Mouse (Mus musculus) left cerebral cortex, postnatal 4 days (tissue): ENCODE data around the gene Mdm2. TPM values are rescaled to one million over a fixed set of nuclear protein-coding genes. Genes with fewer than 3 reads are reported as not detected.
A peak's percentile ranks its signal among the peaks of the same experiment; 100 is the strongest.
"Not testable (repeated sequence)": the region's sequence is repeated elsewhere in the genome, so short reads cannot be mapped to it uniquely, and the experiment has no call there.

ENCODE experiments used
- DNase-seq: peaks from one replicate; pipeline ENCODE4 v3.0.0-alpha.2; 2022
- intact Hi-C: fragments of 180-260 bp; cut with DNase I; formaldehyde crosslinking; loops from one replicate; pipeline ENCODE4 v1.15.1; 2025
- total RNA-seq, 2 experiments: library from RNA; stranded (reverse); gene quantifications; 2 replicates each; pipeline ENCODE4 v1.2.3; 2021

Gene Mdm2
- total RNA-seq, 2 experiments from 2014 or later: 39.1 to 51.9 TPM

DNA sequence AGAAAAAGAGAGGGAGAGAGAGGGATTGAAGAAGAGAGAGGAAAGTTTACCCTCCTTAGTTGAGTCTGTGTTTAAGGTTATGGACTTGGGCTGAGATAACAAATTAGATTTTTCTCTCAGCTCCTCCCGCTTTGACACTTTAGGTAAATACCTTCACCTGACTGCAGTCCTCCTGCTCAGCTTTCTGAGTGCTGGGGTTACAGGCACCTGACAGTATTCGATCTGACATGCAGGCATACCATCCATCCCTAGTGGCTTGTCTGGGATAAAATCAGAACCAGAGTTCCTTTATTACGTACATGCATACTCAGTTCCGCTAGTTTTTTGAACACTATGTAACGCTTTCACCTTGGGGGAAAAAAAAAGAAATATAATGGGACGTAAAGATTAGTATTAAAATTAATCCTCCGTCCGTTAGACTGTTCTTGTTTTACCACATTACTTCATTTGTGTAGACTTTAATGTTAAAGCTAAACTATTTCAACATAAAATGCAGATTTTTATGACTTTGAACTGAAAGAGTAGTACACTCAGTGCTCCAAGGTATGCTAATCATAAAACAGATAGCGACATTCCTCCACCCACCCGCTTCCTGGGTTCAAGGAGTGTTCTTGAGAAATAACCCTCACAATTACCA lies 38.6 kb upstream of the Mdm2 start:
- DNase-seq: no peak
- intact Hi-C loops: no loop called here

DNA sequence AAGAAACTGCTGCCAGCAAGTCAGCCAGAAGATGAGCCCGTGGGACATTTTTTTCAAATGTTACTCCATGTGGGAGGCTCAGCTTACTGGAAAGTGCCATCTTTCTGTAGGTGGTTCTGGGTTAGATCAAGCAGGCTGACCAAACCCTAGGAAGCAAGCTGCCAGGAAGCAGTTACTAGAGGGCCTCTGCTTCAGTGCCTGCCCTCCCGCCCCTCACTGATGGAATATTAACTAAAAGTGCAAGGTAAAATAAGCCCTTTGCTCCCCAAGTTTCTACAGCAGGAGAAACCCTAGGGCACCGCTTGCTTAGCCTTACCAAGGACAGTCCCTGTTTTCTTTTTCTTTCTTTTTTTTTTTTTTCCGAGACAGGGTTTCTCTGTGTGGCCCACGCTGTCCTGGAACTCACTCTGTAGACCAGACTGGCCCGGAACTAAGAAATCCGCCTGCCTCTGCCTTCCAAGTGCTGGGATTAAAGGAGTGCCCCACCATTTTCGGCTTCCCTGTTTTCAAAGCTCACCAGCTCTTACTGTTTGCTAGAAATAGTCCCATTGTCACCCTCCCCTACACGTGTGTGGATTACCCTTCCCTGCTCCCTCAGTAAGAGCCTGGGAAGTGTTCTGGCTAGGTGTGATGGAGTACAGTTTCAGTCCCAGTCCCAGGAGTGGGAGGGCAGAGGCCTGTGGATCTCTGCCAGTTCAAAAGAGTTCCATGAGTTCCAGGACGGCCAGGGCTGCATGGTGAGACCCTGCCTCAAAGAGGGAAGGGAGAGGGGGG lies 37.9 kb upstream of the Mdm2 start:
- intact Hi-C loops: no loop called here
- no peak for DNase-seq

DNA sequence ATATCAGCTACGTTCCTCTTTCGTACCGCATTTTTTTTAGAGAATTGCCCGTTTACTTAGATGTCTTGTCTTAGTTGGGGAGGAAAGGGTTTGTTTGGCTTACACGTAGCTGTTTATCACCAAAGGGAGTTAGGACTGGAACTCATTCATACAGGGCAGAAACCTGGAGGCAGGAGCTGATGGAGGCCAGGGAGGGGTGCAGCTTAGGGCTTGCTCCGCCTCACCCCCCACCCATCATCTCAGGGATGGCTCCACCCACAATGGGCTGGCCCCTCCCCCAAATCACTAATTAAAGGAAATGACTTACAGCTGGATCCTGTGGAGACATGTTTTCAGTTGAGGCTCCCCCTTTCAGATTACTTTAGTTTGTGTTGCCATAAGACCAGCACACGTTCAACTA lies 37.2 kb upstream of the Mdm2 start:
- intact Hi-C loops: no loop called here
- DNase-seq: no peak

DNA sequence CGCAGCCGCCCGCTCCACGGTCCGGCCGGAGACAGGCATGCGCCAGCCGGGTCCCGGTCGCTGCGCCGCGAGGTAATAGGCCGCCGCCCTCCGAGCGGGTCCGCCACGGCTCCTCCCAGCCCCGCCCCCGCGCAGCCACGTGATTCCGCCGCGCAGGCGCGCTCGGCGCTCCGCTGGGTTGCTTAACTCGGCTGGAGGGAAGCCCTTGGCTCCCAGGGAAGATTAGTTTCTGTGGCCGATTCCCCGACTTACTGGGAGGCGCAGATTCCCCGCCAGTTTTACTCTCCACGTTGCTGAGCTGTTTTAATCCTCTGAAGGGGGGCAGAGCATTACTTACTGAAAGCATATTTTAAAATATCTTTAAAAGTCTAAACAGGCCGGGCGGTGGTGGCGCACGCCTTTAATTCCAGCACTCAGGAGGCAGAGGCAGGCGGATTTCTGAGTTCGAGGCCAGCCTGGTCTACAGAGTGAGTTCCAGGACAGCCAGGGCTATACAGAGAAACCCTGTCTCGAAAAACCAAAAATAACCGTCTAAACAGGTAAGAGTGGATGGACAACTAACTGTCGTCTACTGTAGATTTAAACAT lies 35.8 kb upstream of the Mdm2 start, which contains the start of gene Slc35e3:
TSS of gene Slc35e3 (minus strand) at position 69 of the 587 bp plus-strand sequence.
- peak; percentile 95 for DNase-seq
- intact Hi-C loops: no loop called here

DNA sequence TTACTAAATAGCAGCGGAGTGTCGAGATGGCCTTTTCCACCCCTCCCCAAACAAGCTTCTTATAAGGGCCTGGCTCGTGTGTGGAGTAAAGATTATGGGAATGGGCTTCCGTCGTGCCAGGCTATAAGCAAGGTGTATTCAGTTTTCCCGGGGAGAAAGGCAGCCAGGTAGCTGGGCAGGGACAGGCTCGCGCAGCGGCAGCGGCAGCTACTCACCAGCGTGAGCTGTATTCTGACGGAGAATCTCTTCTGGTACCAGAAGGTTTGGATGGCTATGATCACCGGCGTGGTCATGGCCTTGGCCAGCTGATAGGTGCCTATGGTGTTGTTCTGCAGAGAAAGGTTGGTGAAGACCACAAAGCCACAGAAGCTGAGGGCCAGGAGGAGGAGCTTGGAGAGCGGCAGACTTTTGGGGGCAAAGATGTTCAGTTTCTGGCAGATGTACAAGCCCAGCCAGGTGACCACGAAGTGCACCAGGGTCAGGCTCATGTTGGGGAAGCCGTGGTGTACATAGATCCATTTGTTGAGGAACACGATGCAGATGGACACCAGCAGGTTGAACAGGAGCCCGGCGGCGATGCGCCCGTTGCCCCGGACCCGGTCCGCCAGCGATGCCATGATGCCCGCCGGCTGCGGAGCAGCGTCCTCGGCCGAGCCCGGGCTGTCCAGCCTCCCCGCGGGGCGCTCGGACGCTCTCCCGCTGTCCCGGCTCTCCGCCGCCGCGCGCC lies 35.2 kb upstream of the Mdm2 start:
- DNase-seq, intact Hi-C loops: not testable (repeated sequence)

DNA sequence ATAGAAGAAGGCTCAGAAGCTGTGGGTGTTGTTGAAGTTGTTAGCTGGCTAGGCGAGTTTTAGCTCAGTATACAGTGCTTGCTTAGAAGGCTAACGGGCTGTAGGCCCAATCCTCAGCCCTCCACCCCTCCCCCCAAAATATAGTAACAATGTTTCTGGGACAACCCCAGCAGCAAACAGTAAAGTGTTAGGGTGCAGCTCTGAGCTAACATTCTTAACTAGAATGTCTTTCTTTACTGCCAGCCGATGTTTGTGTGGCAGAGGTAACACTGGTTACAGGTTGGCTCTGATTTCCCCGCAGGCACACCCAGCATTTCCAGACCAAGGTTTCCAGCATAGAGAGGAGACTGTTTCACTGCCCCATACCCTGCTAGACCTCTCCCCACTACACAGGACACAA lies 33.4 kb upstream of the Mdm2 start:
- no peak for DNase-seq
- intact Hi-C loops: no loop called here

DNA sequence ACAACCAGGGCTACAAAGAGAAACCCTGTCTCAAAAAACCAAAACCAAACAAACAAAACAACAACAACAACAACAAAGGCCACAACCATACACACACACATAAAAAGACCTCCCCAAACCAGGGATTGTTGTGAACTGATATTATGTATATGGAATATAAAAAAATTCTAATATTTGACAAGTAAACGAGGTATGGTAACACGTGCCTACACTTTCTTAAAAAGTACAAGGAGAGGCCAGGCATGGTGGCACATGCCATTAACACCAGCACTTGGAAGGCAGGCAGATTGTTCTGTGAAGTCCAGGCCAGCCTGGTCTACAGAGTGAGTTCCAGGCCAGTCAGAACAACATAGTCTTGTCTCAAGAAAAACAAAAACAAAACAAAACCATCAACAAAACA lies 32.6 kb upstream of the Mdm2 start:
- DNase-seq: no peak
- intact Hi-C loops: no loop called here

DNA sequence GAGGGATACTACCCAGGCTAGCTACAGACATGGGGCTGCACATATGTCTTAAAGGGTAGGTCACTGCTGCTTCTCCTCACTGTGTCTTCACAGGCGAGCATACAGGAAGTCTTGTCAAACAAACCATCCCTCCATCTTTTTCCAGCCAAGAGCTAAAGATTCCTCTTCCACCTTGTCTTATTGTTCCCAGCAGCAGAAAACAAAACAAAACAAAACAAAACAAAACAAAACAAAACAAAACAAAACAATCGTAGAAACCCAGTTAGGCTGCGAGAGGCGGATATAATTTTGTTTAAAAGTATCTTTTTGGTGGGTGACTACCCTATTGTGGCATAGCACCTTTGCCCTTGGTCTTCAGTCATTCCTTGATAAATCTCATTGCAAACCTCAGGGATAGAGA lies 32.1 kb upstream of the Mdm2 start:
- intact Hi-C loops: no loop called here
- no peak for DNase-seq

DNA sequence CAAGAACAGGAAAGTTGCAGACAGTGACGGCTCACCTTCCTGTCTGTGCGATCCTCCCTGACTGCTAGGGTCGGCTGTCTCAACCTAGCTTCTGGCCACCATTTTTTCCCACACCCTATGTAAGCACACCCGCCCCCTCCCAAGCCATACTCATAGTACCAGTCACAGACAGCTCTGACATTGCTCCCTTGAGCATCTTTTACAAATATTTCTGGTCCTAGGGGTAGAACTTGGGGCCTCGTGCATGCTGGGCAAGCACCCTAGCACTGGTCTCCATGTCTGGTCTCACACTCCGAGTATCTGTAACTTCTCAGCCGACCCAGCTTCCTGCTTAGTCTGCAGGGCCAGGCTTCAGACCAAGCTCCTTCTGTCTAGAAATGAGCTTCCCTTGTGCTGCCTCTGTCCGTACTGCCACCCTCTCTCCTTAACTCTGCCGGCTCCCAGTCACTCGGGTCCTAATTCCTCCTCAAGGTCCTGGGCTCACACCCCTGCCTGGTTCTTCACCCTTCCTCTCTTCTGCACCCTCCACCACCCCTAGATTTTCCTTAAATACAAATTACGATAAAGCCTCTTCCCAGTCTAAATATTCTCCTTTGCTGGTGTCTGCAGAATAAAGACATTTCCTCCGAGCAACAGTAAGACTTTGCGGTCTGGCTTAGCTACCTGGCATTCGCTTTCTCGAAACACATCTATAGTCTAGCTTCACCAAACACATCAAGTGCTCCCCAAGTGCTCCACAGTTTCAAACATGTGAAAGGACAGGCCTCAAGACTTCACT lies 31.3 kb upstream of the Mdm2 start:
- DNase-seq: no peak
- intact Hi-C loops: no loop called here

DNA sequence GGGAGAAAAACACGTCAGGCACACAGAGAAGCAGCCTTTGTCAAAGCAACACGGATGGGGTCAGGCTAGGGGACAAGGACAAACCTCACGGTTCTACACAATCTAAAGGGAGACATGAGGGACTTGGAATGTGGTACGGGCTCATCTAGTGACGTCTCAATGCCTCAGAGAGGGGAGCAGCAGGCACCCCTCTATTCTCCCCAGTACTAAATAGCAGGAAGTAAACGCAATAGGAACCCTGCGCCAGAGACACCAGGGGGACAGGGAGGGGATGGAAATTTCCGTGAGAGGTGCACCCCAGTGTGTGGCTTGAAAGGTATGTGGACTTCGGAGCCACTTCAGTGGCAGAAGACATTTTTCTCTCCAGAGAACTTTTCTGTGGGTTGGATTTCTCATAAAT lies 30.4 kb upstream of the Mdm2 start:
- DNase-seq: no peak
- intact Hi-C loops: no loop called here

DNA sequence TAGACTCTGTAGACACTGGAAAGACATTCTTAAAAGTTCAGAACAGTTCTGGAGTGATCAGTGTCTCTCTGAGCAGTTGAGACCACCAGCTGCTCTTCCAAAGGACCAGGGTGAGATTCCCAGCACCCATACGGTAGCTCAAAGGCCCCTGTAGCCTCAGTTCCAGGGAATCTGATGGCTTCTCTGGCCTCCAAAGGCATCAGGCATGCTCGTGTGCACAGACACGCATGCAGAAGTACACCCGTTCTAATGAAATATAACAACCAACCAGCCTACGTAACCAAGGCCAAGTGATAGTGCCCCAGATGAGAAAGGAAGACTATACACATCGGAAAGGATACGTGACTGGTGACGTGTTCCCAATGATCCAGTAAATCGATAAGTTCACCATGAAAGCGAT lies 29.6 kb upstream of the Mdm2 start:
- intact Hi-C loops: no loop called here
- no peak for DNase-seq

DNA sequence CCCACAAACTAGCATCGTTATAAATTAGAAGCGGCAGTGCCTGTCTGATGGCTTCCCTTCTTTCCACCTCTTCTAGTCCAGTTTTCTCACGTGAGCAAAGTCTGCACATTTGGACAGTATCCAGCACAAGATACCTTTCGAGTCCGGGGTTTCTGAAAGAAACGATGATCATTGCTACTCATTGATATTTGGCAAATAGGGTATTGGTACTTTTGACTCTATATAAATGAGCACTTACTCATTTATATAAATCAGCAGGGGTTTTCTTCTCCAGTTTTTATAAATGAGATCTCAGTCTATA lies 29.0 kb upstream of the Mdm2 start:
- no peak for DNase-seq
- intact Hi-C loops: no loop called here

DNA sequence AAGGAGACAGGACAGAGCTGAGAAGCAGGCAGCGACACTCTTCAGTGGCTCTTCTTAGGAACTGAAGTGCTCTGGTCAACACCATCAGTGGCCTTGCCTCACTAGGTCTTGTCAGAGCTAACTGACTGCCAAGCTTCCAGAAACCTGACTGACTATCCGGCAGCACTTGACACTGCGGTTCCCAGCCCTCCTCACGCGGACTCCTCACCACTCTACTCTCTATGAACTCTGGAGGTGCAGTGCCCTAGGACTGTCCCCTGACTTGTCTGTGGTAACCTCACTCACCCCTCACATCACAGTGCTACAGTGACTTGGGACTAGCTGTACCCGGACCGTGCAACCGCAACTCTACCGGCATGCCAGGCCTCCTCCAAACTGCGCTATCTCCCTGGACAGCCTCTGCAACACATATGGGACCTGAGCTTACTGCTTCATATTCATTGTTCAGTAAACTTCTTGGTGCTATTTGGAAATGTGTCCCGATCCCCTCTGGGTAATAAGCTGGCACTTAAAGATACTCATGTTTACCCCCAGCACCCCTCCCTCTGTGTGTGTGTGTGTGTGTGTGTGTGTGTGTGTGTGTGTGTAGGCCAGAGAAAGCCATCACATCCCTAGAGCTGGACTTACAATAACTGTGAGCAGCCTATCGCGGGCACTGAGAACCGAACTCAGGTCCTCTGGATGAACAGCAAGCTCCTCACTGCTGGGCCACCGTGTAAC lies 28.5 kb upstream of the Mdm2 start:
- intact Hi-C loops: no loop called here
- no peak for DNase-seq

DNA sequence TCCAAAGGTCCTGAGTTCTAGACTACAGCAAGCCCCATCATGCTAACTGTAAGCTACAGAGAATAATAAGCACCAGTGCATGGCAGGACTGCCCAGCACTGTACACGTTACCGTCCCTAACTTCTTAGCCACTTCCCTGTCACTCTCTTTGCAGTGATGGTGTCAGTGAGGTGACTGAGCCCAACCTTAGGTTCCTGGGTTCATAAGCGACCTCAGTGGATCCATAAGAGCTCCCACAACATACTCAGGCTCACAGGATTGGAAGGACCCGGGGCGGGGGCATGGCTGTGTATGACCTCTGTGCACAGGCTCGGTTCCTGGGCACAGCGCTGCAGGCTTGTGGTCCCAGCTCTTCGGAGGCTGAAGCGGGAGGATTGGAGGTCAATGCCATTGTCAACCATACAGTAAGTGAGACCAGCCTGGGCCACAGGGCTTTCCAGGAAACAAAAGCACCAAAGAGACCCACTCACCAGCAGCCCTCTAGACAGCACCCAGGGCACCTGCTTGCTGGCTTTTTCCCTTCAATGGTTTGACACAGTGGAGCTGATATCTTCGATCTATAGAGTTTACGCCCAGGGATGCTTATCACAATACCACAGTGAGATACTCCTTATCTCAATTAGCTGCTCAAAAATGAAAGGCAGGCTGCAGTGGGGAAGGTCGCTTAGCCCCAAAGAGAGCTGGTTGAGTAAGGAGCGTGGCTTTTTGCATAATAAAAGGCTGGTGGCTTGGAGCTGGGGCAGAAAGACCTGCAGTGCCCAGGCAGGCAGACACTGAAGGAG lies 27.8 kb upstream of the Mdm2 start:
- intact Hi-C loops: no loop called here
- no peak for DNase-seq

DNA sequence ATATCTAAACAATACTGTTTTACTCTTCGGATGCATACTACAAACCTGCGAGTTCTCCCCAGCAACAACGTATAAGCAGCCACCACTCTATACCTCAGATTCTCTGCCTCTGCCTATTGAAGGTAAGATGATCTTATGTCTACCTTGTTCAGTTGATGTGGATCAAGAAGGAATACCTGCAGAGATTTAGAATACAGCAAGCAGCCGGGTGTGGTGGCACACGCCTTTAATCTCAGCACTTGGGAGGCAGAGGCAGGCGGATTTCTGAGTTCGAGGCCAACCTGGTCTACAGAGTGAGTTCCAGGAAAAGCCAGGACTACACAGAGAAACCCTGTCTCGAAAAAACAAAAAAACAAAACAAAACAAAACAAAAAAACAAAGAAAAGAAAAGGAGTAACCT lies 26.9 kb upstream of the Mdm2 start:
- DNase-seq, intact Hi-C loops: not testable (repeated sequence)

DNA sequence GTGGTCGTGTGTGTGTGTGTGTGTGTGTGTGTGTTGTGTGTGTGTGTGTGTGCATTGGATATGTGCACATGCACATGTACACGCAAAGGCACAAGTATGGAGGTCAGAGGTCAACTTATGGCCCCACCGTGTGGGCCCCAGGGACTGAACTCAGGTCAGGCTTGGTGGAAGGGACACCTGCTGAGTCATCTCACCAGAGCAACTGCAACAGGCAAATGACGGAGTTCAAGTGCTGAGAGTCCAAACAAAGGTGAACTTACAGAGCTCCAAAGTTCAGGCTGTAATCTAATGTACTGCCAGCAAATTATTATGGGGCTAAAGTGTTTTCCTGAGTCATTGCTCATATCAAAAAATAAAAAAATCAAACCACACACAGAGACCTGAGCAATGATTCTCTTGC lies 26.5 kb upstream of the Mdm2 start:
- intact Hi-C loops: no loop called here
- no peak for DNase-seq

DNA sequence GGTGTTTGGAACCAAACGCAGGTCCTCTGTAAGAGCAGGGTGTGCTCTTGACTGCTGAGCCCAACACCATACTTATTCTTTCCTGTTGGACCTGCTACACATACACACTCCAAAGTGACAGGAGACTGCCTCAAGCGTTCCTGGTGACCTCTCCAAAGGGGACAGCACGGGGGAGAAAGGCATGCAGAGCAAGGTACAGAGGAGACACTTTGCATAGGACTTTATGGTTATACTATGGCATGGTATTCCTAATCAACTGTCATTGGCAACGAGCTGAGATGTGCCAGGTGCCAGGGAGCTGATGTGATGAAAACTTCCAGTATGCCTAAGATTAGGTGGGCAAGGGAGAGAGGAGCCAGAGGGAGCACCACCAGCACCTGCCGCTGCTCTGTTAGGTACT lies 26.0 kb upstream of the Mdm2 start:
- intact Hi-C loops: no loop called here
- no peak for DNase-seq

DNA sequence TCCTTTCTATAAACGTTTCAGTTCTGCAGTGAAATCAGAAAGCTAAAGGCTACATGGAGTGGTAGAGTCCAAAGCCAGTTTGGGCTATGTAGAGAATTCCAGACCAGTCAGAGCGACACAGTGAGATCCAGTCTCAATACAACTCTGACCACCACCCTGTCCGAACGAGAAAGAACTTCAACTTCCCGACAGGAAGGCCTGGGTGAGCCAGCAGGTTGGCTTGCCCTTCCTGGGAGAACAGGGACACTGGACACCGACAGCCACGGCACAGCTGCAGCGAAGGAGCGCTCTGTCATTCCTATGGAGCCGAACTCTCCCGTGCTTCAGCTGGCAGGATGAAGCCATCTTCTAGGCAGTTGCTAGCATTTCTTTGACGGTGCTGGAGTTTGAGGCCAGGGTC lies 24.8 kb upstream of the Mdm2 start:
- intact Hi-C loops, DNase-seq: not testable (repeated sequence)

DNA sequence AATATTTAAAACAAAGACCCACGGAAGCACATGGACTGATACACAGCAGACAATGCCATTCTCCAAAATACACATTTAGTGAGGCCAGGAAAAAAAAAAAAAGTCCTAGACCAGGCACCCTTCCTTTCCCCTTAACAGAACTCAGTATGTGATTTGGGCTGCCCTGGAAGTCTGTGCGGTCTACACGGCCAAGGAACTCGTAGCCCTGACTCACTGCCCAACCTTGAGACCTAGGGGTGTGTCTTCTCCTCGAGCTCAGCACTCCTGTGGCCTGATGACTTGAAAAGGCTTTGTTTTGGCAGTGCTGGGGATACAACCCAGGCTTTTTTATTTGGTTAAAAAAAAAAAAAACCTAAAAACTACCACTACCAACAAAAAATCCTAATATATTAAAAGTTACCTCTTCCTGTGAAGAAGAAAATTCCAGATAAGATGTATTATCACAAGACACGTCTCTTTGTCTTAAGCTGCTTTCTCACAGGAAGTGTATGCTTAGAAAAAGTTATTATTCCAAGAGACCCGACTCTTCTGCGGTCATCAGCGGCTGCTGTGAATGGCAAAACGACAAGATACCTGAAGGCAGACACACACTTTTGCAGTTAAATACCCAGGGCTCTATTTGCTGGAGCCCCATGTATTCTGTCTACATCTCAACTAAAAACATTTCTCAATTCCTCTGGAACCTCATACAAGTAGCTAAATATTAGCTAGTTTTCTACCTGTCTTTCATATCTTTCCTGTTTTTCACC lies 23.7 kb upstream of the Mdm2 start:
- DNase-seq, intact Hi-C loops: not testable (repeated sequence)
